ENCODE assay signal across 11 mouse cellular contexts in the genomic region with DNA sequence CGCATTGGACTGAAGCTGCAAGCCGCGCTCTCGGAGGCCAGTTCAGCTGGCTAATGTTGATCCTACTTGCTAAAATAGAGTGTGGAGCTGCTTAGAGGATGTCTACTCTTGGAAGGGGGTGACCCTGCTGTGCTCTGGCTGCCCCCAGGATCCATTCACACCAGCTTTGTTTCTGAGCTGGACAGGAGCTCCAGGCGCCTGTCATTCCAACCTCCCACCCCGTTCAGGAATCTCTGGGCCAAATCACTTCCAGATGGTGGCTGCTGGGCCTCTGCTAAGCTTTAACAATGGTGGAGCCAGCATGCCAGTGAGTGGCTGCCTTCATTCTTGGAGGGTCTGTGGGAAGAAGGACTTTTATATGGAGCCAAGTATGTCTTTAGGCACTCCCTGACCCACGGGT. TPM values are rescaled to one million over a fixed set of nuclear protein-coding genes. Genes with fewer than 3 reads are reported as not detected.
A peak's percentile ranks its signal among the peaks of the same experiment; 100 is the strongest.
DNase-seq lines count a peak whose midpoint lies in the region; ATAC-seq and TF ChIP-seq lines count a peak whose summit lies in the region.
"Had no signal": no experiment of that assay in that cellular context is flagged by ENCODE, and none has a peak within 500 bp of the region (broad histone marks: within the 10 kb centered on the region; RNA-seq: fewer than 3 reads in every experiment).

No protein-coding gene starts in this region.

- no peak overlapping the region for H3K9ac ChIP-seq in intestine, postnatal 0 days (ENCODE audit: low read depth, low read length)

- ATAC-seq in intestine, postnatal 0 days: no peak
- ATAC-seq in activated CD4-positive, CD25-positive, alpha-beta regulatory T cell, adult 4 months: no peak

- peaks cover 27% of the 10 kb centered on the region; the same call in 1 of the 2 replicates for H3K4me1 ChIP-seq in intestine, postnatal 0 days (replicated peaks; ENCODE audit: control insufficient read depth, insufficient read depth, low read length)

- H3K36me3 ChIP-seq in intestine, postnatal 0 days (ENCODE audit: control insufficient read depth, insufficient read depth): no peaks in the 10 kb centered on the region

- H3K27ac ChIP-seq in intestine, postnatal 0 days (ENCODE audit: low read depth, low read length): no peak overlapping the region

- no peak for TF ChIP-seq CTCF in intestine, postnatal 0 days (IDR thresholded peaks at IDR 0.05; ENCODE audit: low read depth)

- peak; percentile 93 for DNase-seq in heart, adult 11 months
- no peak for DNase-seq in heart, adult 8-10 months (ENCODE audit: low spot score)
- DNase-seq in Muller cell, postnatal 12 days (ENCODE audit: inconsistent ontology term): peak; percentile 91
- peak; percentile 85 for DNase-seq in fibroblast of lung, adult 2 months (ENCODE audit: low read depth)
- no peak for DNase-seq in layer of hippocampus, adult 9-11 months
- DNase-seq in thymus, postnatal 14 days: no peak
- DNase-seq: right cerebral cortex, postnatal 4 days had no signal

- H3K9me3 ChIP-seq in intestine, postnatal 0 days (ENCODE audit: control insufficient read depth): no peaks in the 10 kb centered on the region

- 49% methylated on average over 7 of the region's 7 CpGs for WGBS in intestine, postnatal 0 days

- 0 out of 2 replicates have a peak overlapping the region, but pooled peaks have one; percentile 2 for H3K4me2 ChIP-seq in intestine, postnatal 0 days (replicated peaks; ENCODE audit: low read depth)

- no peak overlapping the region for H3K4me3 ChIP-seq in intestine, postnatal 0 days (ENCODE audit: low read depth, low read length)

- no peaks in the 10 kb centered on the region for H3K27me3 ChIP-seq in intestine, postnatal 0 days (replicated peaks; ENCODE audit: control insufficient read depth, insufficient read depth, low read length)

RNA-seq across cellular contexts. Expression of a gene that starts 4.9 kb away (rescaled TPM):
- total RNA-seq in heart, adult 8-10 months (2022): 10 to 100 TPM; 14.3 to 31.5 (median 21.0) TPM
- polyA plus RNA-seq in intestine, postnatal 0 days (2015; fragmentation: Nextera tagmentation; extraction: Ambion mirVana): 7.0 and 7.2 TPM in 2 replicates
- 1 to 10 TPM; 5.1 to 6.6 TPM for polyA plus RNA-seq in activated CD4-positive, CD25-positive, alpha-beta regulatory T cell, adult 4 months (2017; shearing (Covaris generic))

RNA-seq across cellular contexts. Expression of a gene that starts 31.3 kb away (rescaled TPM):
- total RNA-seq in heart, adult 8-10 months (2022): not detected
- not detected in 2 replicates for polyA plus RNA-seq in intestine, postnatal 0 days (2015; fragmentation: Nextera tagmentation; extraction: Ambion mirVana)
- not detected for polyA plus RNA-seq in activated CD4-positive, CD25-positive, alpha-beta regulatory T cell, adult 4 months (2017; shearing (Covaris generic))
- total RNA-seq: megakaryocyte-erythroid progenitor cell, adult 5-6 weeks had no signal
- polyA plus RNA-seq: intestine, embryonic 14.5 days had no signal

Comparison
In these comparisons a context has a peak if more than half of its experiments do, and no peak if none do; other contexts are left out.
1. DNase-seq: peak in heart, adult 11 months (single experiment), Muller cell, postnatal 12 days (single experiment) and fibroblast of lung, adult 2 months (single experiment); none in heart, adult 8-10 months (single experiment), layer of hippocampus, adult 9-11 months (single experiment) and thymus, postnatal 14 days (single experiment).